Mouse (Mus musculus) thymus, adult 2 months (tissue): ENCODE data around the gene Nod2.

Experiments used
- CTCF ChIP-seq: fragments of 200-500 bp; IDR thresholded peaks from 2 replicates; pipeline ENCODE4 v1.5.1; 2012; ENCODE audit warnings: mild to moderate bottlenecking, control low read depth, low read length, moderate library complexity, borderline replicate concordance; ENCODE audit not compliant: control insufficient read depth, poor library complexity, insufficient read depth; ENCODE audit errors: extremely low read depth
- POLR2A ChIP-seq: fragments of 200-500 bp; IDR thresholded peaks from 2 replicates; pipeline ENCODE4 v1.6.1; 2012; ENCODE audit warnings: mild to moderate bottlenecking, low read length, control low read depth, moderate library complexity; ENCODE audit not compliant: control insufficient read depth, poor library complexity, insufficient read depth; ENCODE audit errors: extremely low read depth

GRCm38 (mm10) chr8:88619513-88619912 is 27.6 kb upstream of the Nod2 start:
- TF ChIP-seq CTCF = no peak
- TF ChIP-seq POLR2A = no peak
